Mouse (Mus musculus) liver, embryonic 14.5 days (tissue): ENCODE measurements around the gene Rapgef1. TPM values are rescaled to one million over a fixed set of nuclear protein-coding genes. Genes with fewer than 3 reads are reported as not detected.

ENCODE experiments used
- ATAC-seq: fragments of 200-750 bp; cut with Nextera tagmentation; 2 replicates; pipeline ENCODE4 v1.8.0; 2017; ENCODE audit warnings: moderate number of reproducible peaks, mild to moderate bottlenecking, moderate library complexity; ENCODE audit not compliant: insufficient read depth
- DNase-seq, 3 experiments: peaks; one replicate each; pipeline ENCODE4 v3.0.0-alpha.2; 2012 to 2013; ENCODE audit warnings: low read depth in 3 of 3, low spot score in 3 of 3
- H3K27ac ChIP-seq: fragments of 300-500 bp; sonication (generic); 2 replicates; pipeline ENCODE4 v1.5.1; 2014; ENCODE audit warnings: moderate library complexity, mild to moderate bottlenecking, control low read depth, inconsistent platforms
- H3K27me3 ChIP-seq: fragments of 300-500 bp; sonication (generic); 2 replicates; pipeline ENCODE4 v1.6.1; 2014; ENCODE audit warnings: mild to moderate bottlenecking, low read length, moderate library complexity; ENCODE audit not compliant: control insufficient read depth, insufficient read depth
- H3K36me3 ChIP-seq: fragments of 300-500 bp; sonication (generic); replicated peaks from 2 replicates; pipeline ENCODE4 v1.6.1; 2014; ENCODE audit warnings: low read depth; ENCODE audit not compliant: control insufficient read depth, insufficient read depth
- H3K4me1 ChIP-seq, 2 experiments: fragments of 200-500 bp in 1 of 2; fragments of 300-500 bp in 1 of 2; sonication (generic) in 1 of 2; replicated peaks; 2 replicates each; pipeline ENCODE4 v1.6.1; 2012 to 2014; ENCODE audit warnings: antibody characterized with exemption in 1 of 2, inconsistent platforms in 1 of 2, low read length in 1 of 2; ENCODE audit not compliant: control insufficient read depth in 2 of 2, insufficient read depth in 2 of 2
- H3K4me2 ChIP-seq: fragments of 300-500 bp; sonication (generic); 2 replicates; pipeline ENCODE4 v1.6.1; 2014; ENCODE audit warnings: low read depth, mild to moderate bottlenecking, control low read depth, moderate library complexity
- H3K4me3 ChIP-seq, 2 experiments: fragments of 200-500 bp in 1 of 2; fragments of 300-500 bp in 1 of 2; sonication (generic) in 1 of 2; 2 replicates each; pipeline ENCODE4 v1.5.1; 2012 to 2014; ENCODE audit warnings: low read depth in 2 of 2, low read length in 2 of 2, mild to moderate bottlenecking in 2 of 2, control low read depth in 1 of 2, inconsistent platforms in 1 of 2, moderate library complexity in 1 of 2; ENCODE audit not compliant: insufficient read depth in 1 of 2
- H3K9ac ChIP-seq: fragments of 300-500 bp; sonication (generic); replicated peaks from 2 replicates; pipeline ENCODE4 v1.6.1; 2014; ENCODE audit warnings: mild to moderate bottlenecking, control low read depth, moderate library complexity
- H3K9me3 ChIP-seq: fragments of 300-500 bp; sonication (generic); 2 replicates; pipeline ENCODE4 v1.6.1; 2016; ENCODE audit warnings: low read length, mixed read lengths; ENCODE audit not compliant: control insufficient read depth
- CTCF ChIP-seq: IDR thresholded peaks from 2 replicates; pipeline ENCODE4 v1.5.1; 2016; ENCODE audit warnings: antibody characterized with exemption, low read depth, control low read depth
- EP300 ChIP-seq: IDR thresholded peaks from 2 replicates; pipeline ENCODE4 v1.6.1; 2016; ENCODE audit warnings: antibody characterized with exemption, low read depth
- WGBS: fragments of 180-500 bp; shearing (Covaris S2); extraction: QIAGEN DNeasy Blood & Tissue Kit; methylation state at CpG from one replicate; pipeline ENCODE4 v1.1.7; 2014; ENCODE audit not compliant: insufficient replicate concordance; 5-methylcytosine and 5-hydroxymethylcytosine counted together
- polyA plus RNA-seq, 2 experiments: library from polyadenylated mRNA; depleted of rRNA in 1 of 2; stranded (reverse) in 1 of 2; unstranded in 1 of 2; fragments of >200 nt; fragmentation: Nextera tagmentation in 1 of 2; extraction: Ambion mirVana in 1 of 2; gene quantifications; 2 replicates each; pipeline versions ENCODE4 v1.2.1 to v1.2.3; 2012 to 2014

Rapgef1 gene
- polyA plus RNA-seq, 2 experiments: 3.9 to 11.1 TPM

DNA sequence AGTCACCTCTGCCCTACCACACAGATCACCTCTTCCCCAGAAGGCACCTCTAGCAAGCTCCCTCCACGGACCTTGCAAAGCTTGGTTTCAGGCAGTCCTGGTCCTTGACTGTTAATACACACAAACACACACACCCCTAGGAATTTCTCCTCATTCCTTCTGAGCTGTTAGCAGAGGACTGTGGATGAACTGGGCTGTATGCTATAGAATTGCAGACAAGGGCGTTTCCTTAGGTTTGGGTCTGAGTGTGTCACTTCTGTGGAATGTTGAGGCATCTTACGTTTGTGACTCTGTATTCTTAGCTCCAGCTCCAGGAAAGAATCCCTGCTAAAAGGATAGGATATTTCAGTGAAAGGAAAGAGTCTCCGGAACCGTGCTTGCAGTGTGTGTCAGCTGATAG lies 92.4 kb downstream of the Rapgef1 start:
- no peak overlapping the region for H3K9ac ChIP-seq
- H3K4me3 ChIP-seq: no peak overlapping the region
- H3K27ac ChIP-seq: no peak overlapping the region
- no peak overlapping the region for H3K4me2 ChIP-seq
- WGBS: 84% methylated on average over 5 of the region's 5 CpGs
- H3K9me3 ChIP-seq: no peaks in the 10 kb centered on the region
- TF ChIP-seq EP300 (no peak), CTCF (no peak)
- no peaks in the 10 kb centered on the region for H3K4me1 ChIP-seq
- ATAC-seq (no peak), DNase-seq (no peak)
- no peaks in the 10 kb centered on the region for H3K27me3 ChIP-seq
- H3K36me3 ChIP-seq: peaks cover 5% of the 10 kb centered on the region

DNA sequence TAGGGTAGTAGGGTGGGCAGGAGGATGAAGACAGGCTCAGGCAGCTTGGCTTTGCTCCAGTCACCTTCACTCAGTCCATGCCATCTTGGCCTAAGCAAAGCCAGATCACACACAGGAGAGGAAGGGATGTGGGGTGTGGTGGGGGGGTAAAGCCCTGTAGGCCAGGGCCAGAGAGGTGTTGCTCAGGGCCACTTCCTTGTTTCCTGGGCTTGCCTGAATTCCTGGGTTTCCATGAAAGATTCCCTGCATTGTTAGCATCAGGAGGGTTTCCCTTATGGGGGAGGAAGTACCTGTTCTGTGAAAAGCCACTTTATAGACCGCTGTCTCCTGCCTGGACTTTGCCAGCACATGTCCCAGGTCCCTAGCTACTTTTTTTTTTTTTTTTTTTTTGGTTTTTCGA lies 94.0 kb downstream of the Rapgef1 start:
- Histone ChIP-seq H3K9me3 (no peaks in the 10 kb centered on the region), H3K9ac (no peak overlapping the region), H3K4me2 (no peak overlapping the region), H3K4me1 (no peaks in the 10 kb centered on the region), H3K27me3 (no peaks in the 10 kb centered on the region), H3K27ac (no peak overlapping the region), H3K36me3 (peaks cover 3% of the 10 kb centered on the region), H3K4me3 (no peak overlapping the region)
- no peak for TF ChIP-seq CTCF
- TF ChIP-seq EP300: no peak
- ATAC-seq (no peak), DNase-seq (no peak)
- WGBS: 77% methylated on average over 1 of the region's 2 CpGs

DNA sequence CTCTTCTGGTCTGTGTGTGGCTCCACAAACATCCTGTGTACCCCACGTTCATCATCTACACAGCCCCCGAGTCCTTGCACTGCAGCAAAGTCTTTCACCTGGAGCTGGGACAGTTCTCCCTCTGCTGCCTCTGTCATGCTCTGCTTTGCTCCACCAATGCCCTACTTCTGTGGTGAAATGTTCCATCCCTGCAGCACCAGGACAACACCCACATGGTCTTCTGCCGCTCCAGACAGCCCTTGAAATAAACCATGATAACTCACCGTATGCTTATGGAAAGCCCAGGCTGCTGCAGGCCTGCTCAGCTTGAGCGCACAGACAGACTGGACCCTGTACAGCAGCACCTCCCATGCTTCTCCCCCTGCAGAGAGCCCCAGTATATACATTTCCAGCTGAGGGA lies 94.6 kb downstream of the Rapgef1 start:
- Histone ChIP-seq H3K9me3 (no peaks in the 10 kb centered on the region), H3K4me1 (no peaks in the 10 kb centered on the region), H3K9ac (no peak overlapping the region), H3K4me2 (no peak overlapping the region), H3K4me3 (no peak overlapping the region), H3K36me3 (peaks cover 3% of the 10 kb centered on the region), H3K27ac (no peak overlapping the region), H3K27me3 (no peaks in the 10 kb centered on the region)
- TF ChIP-seq CTCF (no peak), EP300 (no peak)
- no peak for DNase-seq
- 80% methylated on average over 5 of the region's 5 CpGs for WGBS
- ATAC-seq: no peak

DNA sequence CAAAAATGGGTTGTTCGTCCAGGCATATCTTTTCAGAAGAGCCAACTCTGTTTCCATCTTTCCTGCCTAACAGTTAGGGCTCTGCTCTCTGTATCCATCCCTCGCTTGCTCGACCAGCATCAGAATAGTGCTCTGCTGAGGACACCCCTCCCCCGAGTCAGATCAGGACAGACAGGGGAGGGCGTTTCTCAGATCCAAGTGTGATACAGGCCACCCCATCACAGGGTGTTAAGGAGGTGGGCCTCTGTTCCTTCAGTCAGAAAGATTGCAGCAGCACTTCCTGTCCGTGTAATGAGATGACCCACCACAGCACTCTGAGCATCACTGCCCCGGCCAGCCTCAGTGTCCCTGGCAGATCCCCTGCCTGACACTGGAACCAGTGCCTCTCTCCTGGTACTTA lies 96.6 kb downstream of the Rapgef1 start:
- Histone ChIP-seq H3K36me3 (peaks cover 3% of the 10 kb centered on the region), H3K9me3 (no peaks in the 10 kb centered on the region), H3K27ac (no peak overlapping the region), H3K4me2 (no peak overlapping the region), H3K9ac (no peak overlapping the region), H3K4me1 (no peaks in the 10 kb centered on the region), H3K27me3 (no peaks in the 10 kb centered on the region), H3K4me3 (no peak overlapping the region)
- DNase-seq (no peak), ATAC-seq (no peak)
- no peak for TF ChIP-seq CTCF
- no peak for TF ChIP-seq EP300
- WGBS: 63% methylated on average over 7 of the region's 7 CpGs

DNA sequence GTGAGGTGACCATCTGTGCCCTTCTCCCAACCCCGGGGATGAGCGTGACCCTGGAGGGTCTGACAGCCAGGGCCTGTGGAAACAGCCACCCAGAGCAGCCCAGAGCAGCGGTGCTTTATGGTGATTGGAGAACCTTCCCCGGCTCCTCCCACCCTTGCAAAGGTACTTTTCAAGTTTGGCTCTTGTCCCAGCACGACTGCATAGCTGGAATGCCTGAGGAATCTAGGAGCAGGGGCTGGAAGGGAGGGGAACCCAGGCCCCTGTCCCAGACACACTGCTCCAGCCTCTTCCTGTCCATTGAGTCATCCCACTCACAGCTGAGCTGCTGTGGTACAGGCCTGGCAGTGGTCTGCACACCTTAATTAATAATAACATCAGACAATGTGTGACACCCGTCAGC lies 97.2 kb downstream of the Rapgef1 start:
- 60% methylated on average over 6 of the region's 6 CpGs for WGBS
- no peak overlapping the region for H3K9ac ChIP-seq
- TF ChIP-seq CTCF (no peak), EP300 (no peak)
- H3K27ac ChIP-seq: no peak overlapping the region
- no peaks in the 10 kb centered on the region for H3K27me3 ChIP-seq
- H3K36me3 ChIP-seq: peaks cover 3% of the 10 kb centered on the region
- no peak overlapping the region for H3K4me2 ChIP-seq
- H3K9me3 ChIP-seq: no peaks in the 10 kb centered on the region
- ATAC-seq (no peak), DNase-seq (no peak)
- no peak overlapping the region for H3K4me3 ChIP-seq
- no peaks in the 10 kb centered on the region for H3K4me1 ChIP-seq
